Mouse (Mus musculus): ENCODE results near the gene Srrm4.

DNA sequence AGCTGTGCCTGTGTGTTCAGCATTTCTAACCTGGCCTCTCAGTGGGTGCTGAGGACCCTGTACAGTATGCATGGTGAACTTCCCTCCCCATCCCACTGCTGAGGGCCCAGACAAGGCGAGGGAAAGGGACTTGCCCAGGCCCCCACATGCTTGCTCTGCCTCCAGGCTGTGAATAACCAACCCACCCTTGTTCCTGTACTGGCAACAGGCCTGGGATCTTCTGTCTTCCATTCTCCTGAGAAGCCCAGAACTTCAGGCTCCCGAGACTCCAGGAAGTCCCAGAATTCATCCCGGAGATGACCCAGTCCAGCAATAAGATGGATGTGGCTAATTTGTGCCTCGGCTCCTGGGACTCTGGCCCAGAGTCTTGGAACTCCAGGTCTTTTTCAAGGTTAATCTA is 105.5 kb downstream of the Srrm4 start:
- TF ChIP-seq CTCF (IDR thresholded peaks at IDR 0.05; ENCODE audit: low read depth), result no peak
- TF ChIP-seq EP300 (IDR thresholded peaks at IDR 0.05; ENCODE audit: low read depth), result no peak
